ENCODE assay signal across 9 mouse cellular contexts in genomic region chrX:6522935-6523334, GRCm38 (mm10).
DNase-seq lines count a peak whose midpoint lies in the region; ATAC-seq and TF ChIP-seq lines count a peak whose summit lies in the region.
"Had no signal": no experiment of that assay in that cellular context is flagged by ENCODE, and none has a peak within 500 bp of the region (broad histone marks: within the 10 kb centered on the region; RNA-seq: fewer than 3 reads in every experiment).

No protein-coding gene starts in this region.

- TF ChIP-seq EP300 in liver, postnatal 0 days (IDR thresholded peaks at IDR 0.05; ENCODE audit: low read depth) = no peak

- H3K9ac ChIP-seq in liver, postnatal 0 days (replicated peaks) = no peak overlapping the region
- no peak overlapping the region for H3K9ac ChIP-seq in liver, embryonic 11.5 days (ENCODE audit: low read depth, low read length)
- H3K9ac ChIP-seq in midbrain, embryonic 15.5 days = no peak overlapping the region

- H3K36me3 ChIP-seq in liver, postnatal 0 days (replicated peaks; ENCODE audit: insufficient read depth, low read length) = no peaks in the 10 kb centered on the region
- no peaks in the 10 kb centered on the region for H3K36me3 ChIP-seq in liver, embryonic 11.5 days (ENCODE audit: control insufficient read depth, insufficient read depth, low read length)
- no peaks in the 10 kb centered on the region for H3K36me3 ChIP-seq in midbrain, embryonic 15.5 days (replicated peaks)

- H3K4me3 ChIP-seq in gastrocnemius, adult 2 months = no peak overlapping the region
- no peak overlapping the region for H3K4me3 ChIP-seq in liver, postnatal 0 days (ENCODE audit: low read depth, low read length)
- H3K4me3 ChIP-seq in liver, embryonic 11.5 days (ENCODE audit: low read depth, low read length) = no peak overlapping the region
- H3K4me3 ChIP-seq in midbrain, embryonic 15.5 days = no peak overlapping the region

- TF ChIP-seq CTCF in gastrocnemius, adult 2 months (IDR thresholded peaks at IDR 0.05) = peak; percentile 56
- TF ChIP-seq CTCF in liver, postnatal 0 days (IDR thresholded peaks at IDR 0.05; ENCODE audit: low read depth) = peak; percentile 36

- no peaks in the 10 kb centered on the region for H3K27me3 ChIP-seq in liver, postnatal 0 days (ENCODE audit: insufficient read depth, low read length)
- H3K27me3 ChIP-seq in liver, embryonic 11.5 days (replicated peaks; ENCODE audit: control insufficient read depth, insufficient read depth, low read length) = no peaks in the 10 kb centered on the region
- H3K27me3 ChIP-seq in midbrain, embryonic 15.5 days (replicated peaks) = no peaks in the 10 kb centered on the region

- H3K9me3 ChIP-seq in liver, postnatal 0 days (ENCODE audit: low read length) = no peaks in the 10 kb centered on the region
- no peaks in the 10 kb centered on the region for H3K9me3 ChIP-seq in liver, embryonic 11.5 days (ENCODE audit: control insufficient read depth, low read length)
- H3K9me3 ChIP-seq in midbrain, embryonic 15.5 days = no peaks in the 10 kb centered on the region

- DNase-seq in gastrocnemius, adult 2 months = no peak
- DNase-seq in gastrocnemius, postnatal 14 days = no peak
- DNase-seq in liver, postnatal 0 days = no peak
- no peak for DNase-seq in liver, embryonic 11.5 days (ENCODE audit: low spot score)
- peak; percentile 40 for DNase-seq in brain, adult 2 months (ENCODE audit: low read depth, low spot score)
- peak; percentile 43 for DNase-seq in lung, postnatal 14 days
- no peak for DNase-seq in right cerebral cortex, postnatal 36 days (ENCODE audit: low spot score in 2 of 2)

- intact Hi-C loops in gastrocnemius, adult 2 months (cut with DNase I) = loop anchor here (5.0 kb wide), 1 partner anchor 261 kb away; no protein-coding TSS in a partner anchor
- intact Hi-C loops in gastrocnemius, postnatal 14 days (cut with DNase I; ENCODE audit: low total_unique reads) = no loop called here

- H3K4me1 ChIP-seq in liver, postnatal 0 days (ENCODE audit: insufficient read depth) = no peaks in the 10 kb centered on the region
- no peaks in the 10 kb centered on the region for H3K4me1 ChIP-seq in liver, embryonic 11.5 days (replicated peaks; ENCODE audit: control insufficient read depth, insufficient read depth, low read length)
- no peaks in the 10 kb centered on the region for H3K4me1 ChIP-seq in midbrain, embryonic 15.5 days

- whole genome bisulfite sequencing in liver, postnatal 0 days (ENCODE audit: insufficient replicate concordance) = 59% methylated on average over 2 of the region's 2 CpGs
- WGBS in liver, embryonic 11.5 days = 60% methylated on average over 2 of the region's 2 CpGs
- 65% methylated on average over 2 of the region's 2 CpGs for WGBS in midbrain, embryonic 15.5 days

- no peak overlapping the region for H3K4me2 ChIP-seq in liver, postnatal 0 days (ENCODE audit: low read depth, low read length)
- H3K4me2 ChIP-seq in liver, embryonic 11.5 days = no peak overlapping the region
- H3K4me2 ChIP-seq in midbrain, embryonic 15.5 days = no peak overlapping the region
- H3K4me2 ChIP-seq: midbrain, embryonic 11.5 days had no signal

- ATAC-seq in liver, postnatal 0 days = no peak
- ATAC-seq in liver, embryonic 11.5 days (replicated peaks; ENCODE audit: low FRiP score) = no peak
- ATAC-seq in midbrain, embryonic 15.5 days (replicated peaks) = no peak

- H3K27ac ChIP-seq in gastrocnemius, adult 2 months = no peak overlapping the region
- H3K27ac ChIP-seq in liver, postnatal 0 days (ENCODE audit: low read depth) = no peak overlapping the region
- H3K27ac ChIP-seq in liver, embryonic 11.5 days (ENCODE audit: low read depth, low read length) = no peak overlapping the region
- no peak overlapping the region for H3K27ac ChIP-seq in midbrain, embryonic 15.5 days

Comparison
In these comparisons a context has a peak if more than half of its experiments do, and no peak if none do; other contexts are left out.
1. DNase-seq: peak in brain, adult 2 months (single experiment) and lung, postnatal 14 days (single experiment); none in gastrocnemius, adult 2 months (single experiment), gastrocnemius, postnatal 14 days (single experiment), liver, postnatal 0 days (single experiment), liver, embryonic 11.5 days (single experiment) and right cerebral cortex, postnatal 36 days (0 of 2).